9 mouse cellular contexts compared by ENCODE assay signal in genomic region chr2:119800876-119801846, GRCm38 (mm10). TPM values are rescaled to one million over a fixed set of nuclear protein-coding genes. Genes with fewer than 3 reads are reported as not detected.
A peak's percentile ranks its signal among the peaks of the same experiment; 100 is the strongest.
DNase-seq lines count a peak whose midpoint lies in the region; ATAC-seq and TF ChIP-seq lines count a peak whose summit lies in the region.
"Had no signal": no experiment of that assay in that cellular context is flagged by ENCODE, and none has a peak within 500 bp of the region (broad histone marks: within the 10 kb centered on the region; RNA-seq: fewer than 3 reads in every experiment).

No protein-coding gene starts in this region.

- ATAC-seq in kidney, postnatal 0 days (replicated peaks; ENCODE audit: low FRiP score, low read depth): no peak
- ATAC-seq in granulocyte monocyte progenitor cell, adult 5-6 weeks (replicated peaks; ENCODE audit: poor library complexity, severe bottlenecking): peak; percentile 82
- no peak for ATAC-seq in midbrain, embryonic 14.5 days (ENCODE audit: low FRiP score, low TSS enrichment)

- H3K9me3 ChIP-seq in kidney, postnatal 0 days (replicated peaks; ENCODE audit: low read length): no peaks in the 10 kb centered on the region
- H3K9me3 ChIP-seq in midbrain, embryonic 14.5 days (ENCODE audit: control insufficient read depth, low read length): no peaks in the 10 kb centered on the region

- H3K27ac ChIP-seq in kidney, postnatal 0 days: no peak overlapping the region
- no peak overlapping the region for H3K27ac ChIP-seq in midbrain, embryonic 14.5 days (replicated peaks; ENCODE audit: low read depth, low read length)
- H3K27ac ChIP-seq in gastrocnemius, adult 2 months: no peak overlapping the region

- WGBS in kidney, postnatal 0 days: 62% methylated on average over 15 of the region's 15 CpGs
- WGBS in midbrain, embryonic 14.5 days: 54% methylated on average over 15 of the region's 15 CpGs

- H3K27me3 ChIP-seq in kidney, postnatal 0 days (ENCODE audit: insufficient read depth, low read length): no peaks in the 10 kb centered on the region
- H3K27me3 ChIP-seq in midbrain, embryonic 14.5 days (ENCODE audit: control insufficient read depth, insufficient read depth, low read length): peaks cover 5% of the 10 kb centered on the region; the same call in 1 of the 2 replicates

- intact Hi-C loops in gastrocnemius, adult 2 months (cut with DNase I): no loop called here

- H3K4me1 ChIP-seq in kidney, postnatal 0 days (replicated peaks; ENCODE audit: insufficient read depth, low read length): 0 out of 2 replicates have a peak, but pooled peaks cover 5% of the 10 kb centered on the region
- H3K4me1 ChIP-seq in midbrain, embryonic 14.5 days (ENCODE audit: control insufficient read depth, insufficient read depth, low read length): peaks cover 48% of the 10 kb centered on the region

- H3K9ac ChIP-seq in kidney, postnatal 0 days (ENCODE audit: low read depth, low read length): 0 out of 2 replicates have a peak overlapping the region, but pooled peaks have one; percentile 23
- no peak overlapping the region for H3K9ac ChIP-seq in midbrain, embryonic 14.5 days (replicated peaks; ENCODE audit: low read length)

- peak overlapping the region; percentile 100 for H3K4me2 ChIP-seq in kidney, postnatal 0 days (ENCODE audit: low read length)
- H3K4me2 ChIP-seq in midbrain, embryonic 14.5 days (ENCODE audit: low read length): peak overlapping the region; percentile 98

- TF ChIP-seq CTCF in kidney, postnatal 0 days (IDR thresholded peaks at IDR 0.05; ENCODE audit: low read depth): no peak
- TF ChIP-seq CTCF in gastrocnemius, adult 2 months (IDR thresholded peaks at IDR 0.05): no peak

- no peak for DNase-seq in kidney, postnatal 0 days (ENCODE audit: low spot score)
- no peak for DNase-seq in kidney, postnatal 36 days
- DNase-seq in cerebellum, adult 8-10 months: peak; percentile 80
- DNase-seq in midbrain, embryonic 14.5 days: no peak
- DNase-seq in gastrocnemius, postnatal 4 days (ENCODE audit: low spot score in 2 of 2): no peak
- DNase-seq in gastrocnemius, adult 2 months: no peak
- DNase-seq in lung, postnatal 14 days: no peak

- 0 out of 2 replicates have a peak, but pooled peaks cover 4% of the 10 kb centered on the region for H3K36me3 ChIP-seq in kidney, postnatal 0 days (ENCODE audit: insufficient read depth, low read length)
- peaks cover 6% of the 10 kb centered on the region; the same call in 1 of the 2 replicates for H3K36me3 ChIP-seq in midbrain, embryonic 14.5 days (ENCODE audit: control insufficient read depth, insufficient read depth, low read length)

- no peak overlapping the region for H3K4me3 ChIP-seq in kidney, postnatal 0 days (replicated peaks; ENCODE audit: low read depth, low read length)
- peak overlapping the region; percentile 83; the same call in 1 of the 2 replicates for H3K4me3 ChIP-seq in midbrain, embryonic 14.5 days (replicated peaks; ENCODE audit: low read depth, low read length)
- H3K4me3 ChIP-seq in gastrocnemius, adult 2 months: no peak overlapping the region

RNA-seq across cellular contexts. Expression of gene Tyro3, which starts 3.6 kb away (rescaled TPM):
- 7.7 and 9.7 TPM in 2 replicates for polyA plus RNA-seq in kidney, postnatal 0 days (2015; fragmentation: Nextera tagmentation; extraction: Ambion mirVana)
- total RNA-seq in granulocyte monocyte progenitor cell, adult 5-6 weeks (2014; fragmentation: Nextera tagmentation): 0.15 TPM in 1 of 2 replicates, not detected in the other
- total RNA-seq in granulocyte monocyte progenitor cell, adult 5-6 weeks (2017): not detected in 2 replicates
- polyA plus RNA-seq in midbrain, embryonic 14.5 days (2014; fragmentation: Nextera tagmentation; extraction: Ambion mirVana): 20.0 and 20.2 TPM in 2 replicates
- total RNA-seq in gastrocnemius, postnatal 4 days (2021): 1 to 10 TPM; 8.8 to 9.7 TPM
- under 1 TPM; 0.10 to 0.73 TPM for total RNA-seq in gastrocnemius, adult 2 months (2021)

RNA-seq across cellular contexts. Expression of gene Rpap1, which starts 13.8 kb away (rescaled TPM):
- 15.7 and 19.0 TPM in 2 replicates for polyA plus RNA-seq in kidney, postnatal 0 days (2015; fragmentation: Nextera tagmentation; extraction: Ambion mirVana)
- 15.8 and 16.1 TPM in 2 replicates for total RNA-seq in granulocyte monocyte progenitor cell, adult 5-6 weeks (2014; fragmentation: Nextera tagmentation)
- total RNA-seq in granulocyte monocyte progenitor cell, adult 5-6 weeks (2017): 10.7 and 11.7 TPM in 2 replicates
- polyA plus RNA-seq in midbrain, embryonic 14.5 days (2014; fragmentation: Nextera tagmentation; extraction: Ambion mirVana): 12.5 and 21.3 TPM in 2 replicates
- total RNA-seq in gastrocnemius, postnatal 4 days (2021): 10 to 100 TPM; 18.3 to 19.9 TPM
- 10 to 100 TPM; 14.4 to 16.7 TPM for total RNA-seq in gastrocnemius, adult 2 months (2021)

RNA-seq across cellular contexts. Expression of gene Ltk, which starts 40.9 kb away (rescaled TPM):
- 0.52 and 0.53 TPM in 2 replicates for polyA plus RNA-seq in kidney, postnatal 0 days (2015; fragmentation: Nextera tagmentation; extraction: Ambion mirVana)
- not detected in 2 replicates for total RNA-seq in granulocyte monocyte progenitor cell, adult 5-6 weeks (2014; fragmentation: Nextera tagmentation)
- not detected in 2 replicates for total RNA-seq in granulocyte monocyte progenitor cell, adult 5-6 weeks (2017)
- polyA plus RNA-seq in midbrain, embryonic 14.5 days (2014; fragmentation: Nextera tagmentation; extraction: Ambion mirVana): 1.5 and 3.0 TPM in 2 replicates
- not detected for total RNA-seq in gastrocnemius, postnatal 4 days (2021)
- not detected for total RNA-seq in gastrocnemius, adult 2 months (2021)
- total RNA-seq: liver, adult 2 months had no signal

RNA-seq across cellular contexts. Expression of gene Itpka, which starts 59.0 kb away (rescaled TPM):
- 0.83 and 1.1 TPM in 2 replicates for polyA plus RNA-seq in kidney, postnatal 0 days (2015; fragmentation: Nextera tagmentation; extraction: Ambion mirVana)
- total RNA-seq in granulocyte monocyte progenitor cell, adult 5-6 weeks (2014; fragmentation: Nextera tagmentation): 0.47 TPM in 1 of 2 replicates, not detected in the other
- 0.57 TPM in 1 of 2 replicates, not detected in the other for total RNA-seq in granulocyte monocyte progenitor cell, adult 5-6 weeks (2017)
- polyA plus RNA-seq in midbrain, embryonic 14.5 days (2014; fragmentation: Nextera tagmentation; extraction: Ambion mirVana): 0.12 and 0.18 TPM in 2 replicates
- under 1 TPM; 0.29 to 0.34 TPM for total RNA-seq in gastrocnemius, postnatal 4 days (2021)
- total RNA-seq in gastrocnemius, adult 2 months (2021): not detected

Comparison
In these comparisons a context has a peak if more than half of its experiments do, and no peak if none do; other contexts are left out.
1. RNA of gene Tyro3, which starts 3.6 kb away (total RNA-seq): 8.8 to 9.7 TPM in gastrocnemius, postnatal 4 days; 0.10 to 0.73 TPM in gastrocnemius, adult 2 months and 0.15 TPM in granulocyte monocyte progenitor cell, adult 5-6 weeks; every median in the first group is over 4 times any median in the second.